Mouse (Mus musculus) midbrain, embryonic 10.5 days (tissue): Measurements from ENCODE around the gene Tulp3. TPM values are rescaled to one million over a fixed set of nuclear protein-coding genes. Genes with fewer than 3 reads are reported as not detected.
"Not testable (repeated sequence)": the region's sequence is repeated elsewhere in the genome, so short reads cannot be mapped to it uniquely, and the experiment has no call there.

ENCODE experiments used
- DNase-seq: peaks from one replicate; pipeline ENCODE4 v3.0.0-alpha.2; 2017; ENCODE audit warnings: low spot score
- H3K27ac ChIP-seq: fragments of 300-500 bp; sonication (generic); replicated peaks from 2 replicates; pipeline ENCODE4 v1.5.1; 2016; ENCODE audit warnings: mild to moderate bottlenecking
- H3K27me3 ChIP-seq: fragments of 300-500 bp; sonication (generic); 2 replicates; pipeline ENCODE4 v1.6.1; 2016; ENCODE audit warnings: low read depth, mild to moderate bottlenecking; ENCODE audit not compliant: poor library complexity, severe bottlenecking
- H3K36me3 ChIP-seq: fragments of 300-500 bp; sonication (generic); 2 replicates; pipeline ENCODE4 v1.6.1; 2016; ENCODE audit warnings: mild to moderate bottlenecking, moderate library complexity
- H3K4me1 ChIP-seq: fragments of 300-500 bp; sonication (generic); 2 replicates; pipeline ENCODE4 v1.6.1; 2016
- H3K4me3 ChIP-seq: fragments of 300-500 bp; sonication (generic); 2 replicates; pipeline ENCODE4 v1.5.1; 2016; ENCODE audit warnings: mild to moderate bottlenecking, moderate library complexity
- H3K9me3 ChIP-seq: fragments of 300-500 bp; sonication (generic); replicated peaks from 2 replicates; pipeline ENCODE4 v1.6.1; 2016; ENCODE audit warnings: mild to moderate bottlenecking
- WGBS: fragments of 180-500 bp; shearing (Covaris S2); methylation state at CpG from one replicate; pipeline ENCODE4 v1.1.7; 2016; 5-methylcytosine and 5-hydroxymethylcytosine counted together
- polyA plus RNA-seq: library from polyadenylated mRNA; unstranded; fragments of >200 nt; fragmentation: Nextera tagmentation; extraction: Ambion mirVana; gene quantifications from 2 replicates; pipeline ENCODE4 v1.2.1, GENCODE M21; 2016

Tulp3 gene
- polyA plus RNA-seq, 1 experiment from 2014 or later, result 22.5 TPM

- 0 out of 2 replicates have a peak, but pooled peaks cover 5% of the 10 kb centered on the region for H3K4me1 ChIP-seq
- H3K4me3 ChIP-seq, result no peak overlapping the region
- H3K27me3 ChIP-seq, result no peaks in the 10 kb centered on the region
- H3K36me3 ChIP-seq, result peaks cover 54% of the 10 kb centered on the region
- no peak for DNase-seq
- no peaks in the 10 kb centered on the region for H3K9me3 ChIP-seq
- WGBS, result 88% methylated on average over 6 of the region's 6 CpGs
- no peak overlapping the region for H3K27ac ChIP-seq
Observed at GRCm38 (mm10) chr6:128346782-128347181, 8.9 kb downstream of the Tulp3 start.

GRCm38 (mm10) chr6:128345623-128346022 is 10.0 kb downstream of the Tulp3 start:
- Histone ChIP-seq H3K9me3 (no peaks in the 10 kb centered on the region), H3K4me3 (no peak overlapping the region), H3K27me3 (no peaks in the 10 kb centered on the region), H3K36me3 (peaks cover 54% of the 10 kb centered on the region), H3K4me1 (0 out of 2 replicates have a peak, but pooled peaks cover 5% of the 10 kb centered on the region), H3K27ac (no peak overlapping the region)
- 93% methylated on average over 10 of the region's 10 CpGs for WGBS
- DNase-seq, result no peak

GRCm38 (mm10) chr6:128341956-128342723 is 13.5 kb downstream of the Tulp3 start:
- Histone ChIP-seq H3K4me1 (peaks cover 15% of the 10 kb centered on the region), H3K36me3 (peaks cover 37% of the 10 kb centered on the region), H3K4me3 (no peak overlapping the region), H3K27me3 (no peaks in the 10 kb centered on the region), H3K9me3 (no peaks in the 10 kb centered on the region), H3K27ac (no peak overlapping the region)
- WGBS, result 95% methylated on average over 11 of the region's 11 CpGs
- DNase-seq, result no peak

- no peaks in the 10 kb centered on the region for H3K9me3 ChIP-seq
- H3K27me3 ChIP-seq, result no peaks in the 10 kb centered on the region
- peaks cover 21% of the 10 kb centered on the region for H3K4me1 ChIP-seq
- H3K27ac ChIP-seq, result 0 out of 2 replicates have a peak overlapping the region, but pooled peaks have one; percentile 38
- no peak for DNase-seq
- peaks cover 54% of the 10 kb centered on the region for H3K36me3 ChIP-seq
- WGBS, result 53% methylated on average over 5 of the region's 5 CpGs
- H3K4me3 ChIP-seq, result no peak overlapping the region
Observed at GRCm38 (mm10) chr6:128338876-128339275, 16.8 kb downstream of the Tulp3 start.

- no peaks in the 10 kb centered on the region for H3K27me3 ChIP-seq
- no peak overlapping the region for H3K27ac ChIP-seq
- WGBS, result 89% methylated on average over 7 of the region's 7 CpGs
- no peak for DNase-seq
- H3K4me1 ChIP-seq, result peaks cover 21% of the 10 kb centered on the region
- no peak overlapping the region for H3K4me3 ChIP-seq
- no peaks in the 10 kb centered on the region for H3K9me3 ChIP-seq
- H3K36me3 ChIP-seq, result peaks cover 54% of the 10 kb centered on the region
Observed at GRCm38 (mm10) chr6:128337467-128337866, 18.2 kb downstream of the Tulp3 start.

- Histone ChIP-seq H3K9me3 (peaks cover 17% of the 10 kb centered on the region), H3K4me3 (no peak overlapping the region), H3K4me1 (peaks cover 21% of the 10 kb centered on the region), H3K27ac (peak overlapping the region; percentile 49; the same call in 1 of the 2 replicates), H3K27me3 (no peaks in the 10 kb centered on the region), H3K36me3 (peaks cover 65% of the 10 kb centered on the region)
- WGBS, result 26% methylated on average over 12 of the region's 12 CpGs
- peak; percentile 68 for DNase-seq
Observed at GRCm38 (mm10) chr6:128334397-128335124, 21.1 kb downstream of the Tulp3 start.

- no peak overlapping the region for H3K27ac ChIP-seq
- no peaks in the 10 kb centered on the region for H3K9me3 ChIP-seq
- no peaks in the 10 kb centered on the region for H3K27me3 ChIP-seq
- H3K4me1 ChIP-seq, result no peaks in the 10 kb centered on the region
- peaks cover 27% of the 10 kb centered on the region for H3K36me3 ChIP-seq
- 29% methylated on average over 4 of the region's 4 CpGs for WGBS
- no peak overlapping the region for H3K4me3 ChIP-seq
- DNase-seq, result peak; percentile 54
Observed at GRCm38 (mm10) chr6:128318317-128318716, 37.3 kb downstream of the Tulp3 start.

- Histone ChIP-seq H3K27me3 (no peaks in the 10 kb centered on the region), H3K27ac (no peak overlapping the region), H3K4me3 (no peak overlapping the region), H3K9me3 (no peaks in the 10 kb centered on the region), H3K36me3 (no peaks in the 10 kb centered on the region), H3K4me1 (no peaks in the 10 kb centered on the region)
- DNase-seq, result no peak
- WGBS, result 79% methylated on average over 8 of the region's 8 CpGs
Observed at GRCm38 (mm10) chr6:128315597-128315996, 40.1 kb downstream of the Tulp3 start.

GRCm38 (mm10) chr6:128314796-128315195 is 40.9 kb downstream of the Tulp3 start:
- Histone ChIP-seq H3K27me3 (no peaks in the 10 kb centered on the region), H3K27ac (no peak overlapping the region), H3K9me3 (no peaks in the 10 kb centered on the region), H3K4me3 (no peak overlapping the region), H3K36me3 (no peaks in the 10 kb centered on the region), H3K4me1 (no peaks in the 10 kb centered on the region)
- no peak for DNase-seq
- WGBS, result 94% methylated on average over 6 of the region's 6 CpGs

GRCm38 (mm10) chr6:128308311-128308710 is 47.3 kb downstream of the Tulp3 start:
- Histone ChIP-seq H3K36me3 (no peaks in the 10 kb centered on the region), H3K4me1 (no peaks in the 10 kb centered on the region), H3K27ac (no peak overlapping the region), H3K9me3 (no peaks in the 10 kb centered on the region), H3K27me3 (0 out of 2 replicates have a peak, but pooled peaks cover 3% of the 10 kb centered on the region), H3K4me3 (no peak overlapping the region)
- peak; percentile 82 for DNase-seq
- 28% methylated on average over 4 of the region's 4 CpGs for WGBS

GRCm38 (mm10) chr6:128304801-128305200 is 50.9 kb downstream of the Tulp3 start:
- peaks cover 15% of the 10 kb centered on the region for H3K4me1 ChIP-seq
- no peaks in the 10 kb centered on the region for H3K36me3 ChIP-seq
- WGBS, result 86% methylated on average over 4 of the region's 4 CpGs
- DNase-seq, result no peak
- H3K27me3 ChIP-seq, result peaks cover 35% of the 10 kb centered on the region
- H3K27ac ChIP-seq, result no peak overlapping the region
- peaks cover 5% of the 10 kb centered on the region; the same call in 1 of the 2 replicates for H3K9me3 ChIP-seq
- no peak overlapping the region for H3K4me3 ChIP-seq

GRCm38 (mm10) chr6:128302640-128303039 is 53.0 kb downstream of the Tulp3 start:
- not testable (repeated sequence) for H3K27ac ChIP-seq, H3K9me3 ChIP-seq, H3K4me3 ChIP-seq, H3K36me3 ChIP-seq, DNase-seq
- WGBS, result 78% methylated on average over 3 of the region's 3 CpGs
- Histone ChIP-seq H3K4me1 (peaks cover 21% of the 10 kb centered on the region), H3K27me3 (peaks cover 57% of the 10 kb centered on the region)

GRCm38 (mm10) chr6:128301891-128302290 is 53.8 kb downstream of the Tulp3 start:
- Histone ChIP-seq H3K27ac (no peak overlapping the region), H3K27me3 (peaks cover 64% of the 10 kb centered on the region), H3K4me3 (no peak overlapping the region), H3K4me1 (peaks cover 24% of the 10 kb centered on the region), H3K36me3 (no peaks in the 10 kb centered on the region), H3K9me3 (peaks cover 5% of the 10 kb centered on the region; the same call in 1 of the 2 replicates)
- DNase-seq, result no peak
- WGBS, result 85% methylated on average over 3 of the region's 3 CpGs
